Mouse (Mus musculus): ENCODE measurements at regions not wholly inside any gene's neighbourhood (a gene's known extent, or its start where the extent isn't known, plus 50 kb on each side); places are given as distances from the start of the nearest gene placed in this dataset.

- DNase-seq, result no peak
Observed at GRCm38 (mm10) chr3:52158788-52159260, 53.9 kb upstream of the Maml3 start.

DNA sequence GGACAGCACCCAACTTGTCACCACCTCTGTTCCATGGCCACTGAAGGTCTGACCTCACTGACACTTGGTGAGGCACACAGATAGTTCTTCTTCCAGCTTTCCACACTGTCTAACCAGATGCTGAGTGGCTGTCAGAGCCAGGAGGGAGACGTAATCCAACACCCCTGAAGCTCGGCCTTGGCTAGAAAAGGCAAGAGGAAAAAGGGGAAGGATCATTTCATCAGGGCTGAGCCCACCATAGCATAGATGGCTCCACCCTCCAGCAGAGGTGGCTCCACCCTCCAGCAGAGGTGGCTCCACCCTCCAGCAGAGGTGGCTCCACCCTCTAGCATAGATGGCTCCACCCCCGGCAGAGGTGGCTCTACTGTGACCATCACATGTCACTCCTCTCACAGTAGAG, 56.8 kb upstream of the Maml3 start:
- DNase-seq, result no peak

- DNase-seq, result no peak
Observed at GRCm38 (mm10) chr3:52163990-52164389, 59.1 kb upstream of the Maml3 start.

DNA sequence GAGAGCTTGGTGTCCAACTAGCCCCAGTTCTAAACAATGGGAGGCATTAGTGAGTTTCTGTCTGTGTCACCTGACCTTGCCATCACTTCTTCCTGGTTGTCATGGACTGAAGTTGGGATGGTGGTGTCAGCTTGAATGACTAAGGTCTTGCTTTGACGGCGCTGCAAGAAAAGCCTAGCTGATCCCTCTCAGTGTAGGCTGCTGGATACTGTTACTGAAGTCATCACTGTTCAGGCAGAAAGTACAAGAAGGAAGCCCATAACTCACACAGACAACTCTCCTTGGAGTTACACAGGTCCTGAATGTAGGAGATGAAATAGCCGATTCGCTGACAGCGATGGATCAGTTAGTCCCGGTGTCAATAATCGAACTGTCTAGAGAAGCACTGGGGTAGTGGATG, 62.5 kb upstream of the Maml3 start:
- DNase-seq, result no peak

- no peak for DNase-seq
Observed at GRCm38 (mm10) chr3:52170847-52171246, 66.0 kb upstream of the Maml3 start.

DNA sequence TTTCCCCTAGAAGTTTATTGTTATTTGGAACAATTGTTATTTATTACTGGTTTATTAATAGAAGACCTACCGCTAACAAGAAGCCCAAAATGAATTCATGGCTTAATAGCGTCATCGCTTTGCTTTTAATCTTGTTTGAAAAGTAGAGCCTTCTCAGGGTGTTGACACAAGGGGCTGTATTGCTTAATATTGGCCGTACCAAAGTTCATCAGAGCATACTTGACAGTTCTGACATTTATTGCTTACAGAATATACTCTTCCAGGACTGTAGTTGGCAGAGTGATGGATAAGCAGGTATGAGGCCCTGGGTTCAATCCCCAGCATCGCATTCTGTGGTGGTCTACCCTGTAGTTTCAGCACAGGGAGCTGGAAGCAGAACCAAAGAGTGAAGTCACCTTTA, 66.4 kb upstream of the Maml3 start:
- no peak for DNase-seq

DNA sequence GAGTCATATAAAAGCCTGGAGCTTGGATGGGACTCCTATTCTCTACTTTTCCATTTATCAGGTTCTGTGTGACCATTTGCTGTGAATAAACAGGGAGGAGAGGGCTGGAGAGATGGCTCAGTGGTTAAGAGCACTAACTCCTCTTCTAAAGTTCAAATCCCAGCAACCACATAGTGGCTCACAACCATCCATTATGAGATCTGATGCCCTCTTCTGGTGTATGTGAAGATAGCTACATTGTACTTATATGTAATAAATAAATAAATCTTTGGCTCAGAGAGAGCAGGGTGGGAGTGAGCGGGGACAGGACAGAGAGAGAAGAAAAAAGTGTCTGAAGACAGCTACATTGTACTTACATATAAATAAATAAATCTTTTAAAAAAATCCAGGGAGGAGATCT, 68.6 kb upstream of the Maml3 start:
- no peak for DNase-seq

- DNase-seq, result no peak
Observed at GRCm38 (mm10) chr3:52176108-52176507, 71.2 kb upstream of the Maml3 start.

DNA sequence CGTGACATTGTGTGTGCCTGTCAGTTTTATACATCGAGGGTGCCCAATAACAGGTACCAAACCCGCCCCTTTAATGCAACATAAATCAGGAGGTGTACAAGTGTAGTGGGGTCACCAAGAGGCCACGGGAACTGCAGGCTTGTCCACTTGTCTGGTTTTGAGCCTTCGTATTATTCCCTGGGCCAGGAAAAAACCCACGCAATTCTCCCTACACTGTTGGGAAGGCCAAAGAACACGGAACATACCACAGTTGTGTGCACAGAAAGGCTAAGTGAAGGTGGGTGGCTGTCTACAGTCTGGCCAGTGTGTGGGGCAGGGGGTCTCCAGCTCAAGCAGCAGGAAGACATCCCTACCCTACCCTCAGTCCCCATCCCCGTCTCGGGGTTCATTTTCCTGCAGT, 74.0 kb upstream of the Maml3 start:
- no peak for DNase-seq

- peak; percentile 42 for DNase-seq
Observed at GRCm38 (mm10) chr3:52179686-52180085, 74.8 kb upstream of the Maml3 start.

DNA sequence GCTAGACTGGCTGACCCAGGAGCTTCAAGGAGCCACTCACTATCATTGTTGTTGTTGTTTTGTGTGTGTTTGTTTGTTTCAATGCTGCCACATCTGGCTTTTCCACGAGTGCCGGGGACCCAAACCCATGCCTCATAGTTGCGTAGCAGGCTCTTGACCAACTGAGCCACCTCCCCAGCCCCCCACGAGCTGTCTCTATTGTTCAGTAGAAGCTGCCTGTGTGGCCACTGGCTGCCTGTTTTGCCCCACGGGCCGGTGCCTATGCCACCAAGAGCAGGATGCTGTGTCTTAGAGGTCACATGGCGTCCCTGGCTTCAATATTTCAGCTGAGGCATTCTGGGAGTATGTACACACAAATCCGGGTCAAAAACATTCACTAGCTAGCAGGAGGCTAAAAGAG, 75.4 kb upstream of the Maml3 start:
- DNase-seq, result no peak

- peak; percentile 57 for DNase-seq
Observed at GRCm38 (mm10) chr3:52180785-52181184, 75.9 kb upstream of the Maml3 start.

- DNase-seq, result no peak
Observed at GRCm38 (mm10) chr3:52181326-52182101, 76.6 kb upstream of the Maml3 start.

- no peak for DNase-seq
Observed at GRCm38 (mm10) chr3:52184241-52184640, 79.4 kb upstream of the Maml3 start.

DNA sequence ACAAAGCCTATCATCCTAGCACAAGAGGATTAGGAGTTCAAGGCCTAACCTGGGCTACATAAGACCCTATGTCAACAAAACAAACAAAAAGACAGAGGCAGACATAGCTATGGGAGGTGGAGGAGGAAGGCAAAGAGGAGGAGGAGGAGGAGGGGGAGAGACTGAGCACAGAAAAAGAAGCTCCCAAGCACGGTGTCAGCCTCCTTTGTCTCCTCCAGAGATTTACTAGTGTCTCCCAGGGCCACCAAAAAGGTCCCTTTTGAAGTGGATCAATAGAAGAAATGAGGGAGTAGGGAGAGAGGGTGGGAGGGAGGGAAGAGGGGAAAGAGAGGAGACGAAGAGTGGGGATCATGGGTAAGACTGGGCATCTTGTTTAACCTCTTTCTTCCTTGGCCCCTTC, 80.5 kb upstream of the Maml3 start:
- DNase-seq, result no peak

GRCm38 (mm10) chr3:52187401-52187801, 80.7 kb upstream of the Foxo1 start:
- no peak for DNase-seq

DNA sequence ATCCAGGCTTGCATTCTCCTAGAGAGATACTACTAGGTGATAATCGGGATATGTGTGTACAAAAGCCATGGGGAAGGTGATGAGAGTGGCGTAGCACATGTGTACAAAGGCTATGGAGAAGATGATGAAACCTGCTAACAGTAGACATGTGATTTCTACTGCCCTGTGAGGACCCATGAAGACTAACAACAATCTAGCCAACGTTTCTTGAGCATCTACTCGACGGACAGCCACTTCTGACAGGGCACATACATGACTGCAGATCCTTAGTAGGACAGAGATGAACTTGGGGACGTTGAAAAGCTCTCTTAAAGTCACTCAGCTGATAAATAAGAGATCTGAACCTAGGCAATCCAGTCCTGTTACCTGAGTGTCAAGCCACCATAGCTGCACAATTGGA, 79.8 kb upstream of the Foxo1 start:
- no peak for DNase-seq

DNA sequence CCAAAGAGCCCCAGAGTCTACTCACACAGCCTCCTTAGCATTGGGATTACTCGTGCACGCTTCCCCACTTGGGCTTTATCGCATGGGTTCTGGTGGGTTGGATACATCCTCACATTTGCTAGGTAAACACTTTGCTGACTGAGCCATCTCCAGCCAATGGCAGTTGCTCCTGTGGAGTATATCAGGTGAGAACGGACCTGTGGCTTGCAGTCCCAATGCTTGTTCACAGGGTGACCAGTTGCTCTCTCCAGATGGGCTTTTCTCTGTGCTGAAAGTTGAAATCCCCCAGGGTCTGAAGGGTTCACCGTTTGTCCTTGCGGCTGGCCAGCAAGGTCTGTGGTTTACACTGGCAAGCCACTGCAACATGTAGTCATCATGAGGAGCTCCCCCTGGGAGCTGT, 79.1 kb upstream of the Foxo1 start:
- no peak for DNase-seq

GRCm38 (mm10) chr3:52190021-52190420, 78.1 kb upstream of the Foxo1 start:
- DNase-seq, result no peak

- no peak for DNase-seq
Observed at GRCm38 (mm10) chr3:52193026-52193425, 75.1 kb upstream of the Foxo1 start.

DNA sequence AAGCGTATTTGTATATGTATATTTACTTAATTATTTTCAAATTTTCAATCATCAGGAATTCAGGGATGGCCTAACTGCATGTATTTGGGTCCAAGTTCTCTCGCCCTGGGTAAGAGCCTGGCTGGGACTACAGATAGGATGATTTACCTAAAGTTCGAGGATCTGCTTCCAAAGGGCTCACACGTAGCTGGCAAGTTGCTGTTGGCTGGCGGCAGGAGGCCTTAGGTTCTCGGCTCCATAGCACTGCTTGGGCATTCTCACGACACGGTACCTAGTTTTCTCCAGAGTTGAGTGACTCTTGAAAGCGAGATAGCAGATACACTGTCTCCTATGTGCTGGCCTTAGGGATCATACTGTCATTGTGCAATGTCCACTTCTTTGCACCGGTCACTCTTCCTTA, 73.9 kb upstream of the Foxo1 start:
- no peak for DNase-seq

- no peak for DNase-seq
Observed at GRCm38 (mm10) chr3:52195486-52195885, 72.7 kb upstream of the Foxo1 start.

DNA sequence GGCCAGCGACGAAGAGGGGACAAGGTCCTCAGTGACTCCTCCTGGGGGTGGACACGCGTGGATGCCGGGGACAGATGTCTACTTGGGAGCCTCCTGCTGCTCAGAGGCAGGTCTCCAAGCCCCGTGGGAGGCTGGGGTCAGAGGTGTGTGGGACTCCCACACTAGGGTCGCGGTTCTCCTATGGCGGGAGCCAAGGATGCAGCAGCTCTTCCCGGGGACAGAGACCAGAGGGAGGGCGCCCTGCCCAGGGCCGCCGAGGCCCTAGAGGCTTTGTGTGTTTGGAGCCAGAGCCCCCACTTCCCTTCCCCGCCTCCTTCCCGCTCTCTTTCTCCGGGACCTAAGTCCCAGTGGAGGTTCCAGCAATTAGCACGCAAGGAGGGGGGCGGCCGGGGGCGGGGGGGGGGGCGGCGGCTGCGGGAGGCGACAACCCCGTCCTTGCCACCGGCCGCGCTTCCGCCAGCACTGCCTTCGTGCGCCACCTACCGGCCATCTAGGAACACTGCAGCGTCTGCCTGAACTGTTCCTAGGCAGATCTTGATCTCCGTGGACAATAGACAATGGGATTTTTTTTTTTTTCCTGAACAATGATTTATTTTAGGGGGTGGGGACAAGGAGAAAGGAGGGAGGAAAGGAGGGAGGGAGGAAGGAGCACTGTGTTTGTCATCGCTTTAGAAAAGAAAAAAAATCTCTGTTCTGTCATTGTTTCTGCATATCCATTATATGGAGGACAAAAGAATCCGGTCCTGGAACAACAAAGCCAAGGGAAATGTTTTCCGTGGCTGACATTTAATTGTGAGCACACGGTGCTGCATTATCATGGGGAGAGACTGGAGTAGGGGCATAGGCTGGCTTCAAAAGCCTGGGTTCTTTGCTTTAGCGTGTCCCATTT, 71.8 kb upstream of the Foxo1 start:
- peak; percentile 65 for DNase-seq

- DNase-seq, result no peak
Observed at GRCm38 (mm10) chr3:52196936-52197246, 71.2 kb upstream of the Foxo1 start.

Measured in kidney, adult 9 months (tissue).